Mouse (Mus musculus): ENCODE data around the gene Rab3a. TPM values are rescaled to one million over a fixed set of nuclear protein-coding genes. Genes with fewer than 3 reads are reported as not detected.

Rab3a gene
- total RNA-seq (2023), result 1 to 10 TPM; 2.6 to 3.0 TPM

DNA sequence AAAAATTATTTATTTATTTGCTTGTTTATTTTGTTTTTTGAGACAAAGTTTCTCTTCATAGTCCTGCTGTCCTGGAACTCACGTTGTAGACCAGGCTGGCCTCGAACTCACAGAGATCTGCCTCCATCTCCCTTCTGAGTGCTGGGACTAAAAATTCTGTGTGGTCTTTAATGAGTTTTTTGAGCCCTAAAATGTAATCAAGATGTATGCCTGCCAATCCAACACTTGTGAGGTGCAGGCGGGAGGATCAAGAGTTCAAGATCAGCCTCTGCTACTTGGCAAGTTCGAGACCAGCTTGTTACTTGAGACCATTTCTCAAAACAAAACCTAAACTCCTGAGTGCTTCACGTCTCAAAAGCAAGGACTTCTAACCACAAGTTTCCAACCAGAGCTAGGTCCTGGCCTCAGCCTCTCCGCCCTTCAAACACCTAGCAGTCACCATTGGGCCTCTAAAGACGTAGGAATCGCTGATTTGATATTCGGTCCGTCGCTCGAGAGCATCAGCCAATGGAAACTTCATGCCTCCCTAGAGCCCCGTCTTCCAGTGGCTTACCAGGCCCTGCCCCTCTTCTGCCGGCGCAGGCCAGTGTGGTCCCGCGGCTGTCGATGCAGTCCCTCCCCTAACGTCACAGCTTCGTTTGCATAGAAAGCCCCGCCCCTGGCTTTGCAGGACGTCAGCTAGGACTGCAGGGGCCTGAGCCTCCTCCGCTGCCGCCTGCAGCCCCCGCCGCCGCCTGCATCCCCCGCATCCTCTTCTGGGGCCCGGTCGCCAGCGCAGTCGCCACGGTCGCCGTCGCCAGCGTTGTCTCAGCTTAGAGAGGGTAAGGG, at the start of gene Rab3a:
Gene Rab3a (plus strand): TSS at position 637 of the 828 bp plus-strand sequence.

DNA sequence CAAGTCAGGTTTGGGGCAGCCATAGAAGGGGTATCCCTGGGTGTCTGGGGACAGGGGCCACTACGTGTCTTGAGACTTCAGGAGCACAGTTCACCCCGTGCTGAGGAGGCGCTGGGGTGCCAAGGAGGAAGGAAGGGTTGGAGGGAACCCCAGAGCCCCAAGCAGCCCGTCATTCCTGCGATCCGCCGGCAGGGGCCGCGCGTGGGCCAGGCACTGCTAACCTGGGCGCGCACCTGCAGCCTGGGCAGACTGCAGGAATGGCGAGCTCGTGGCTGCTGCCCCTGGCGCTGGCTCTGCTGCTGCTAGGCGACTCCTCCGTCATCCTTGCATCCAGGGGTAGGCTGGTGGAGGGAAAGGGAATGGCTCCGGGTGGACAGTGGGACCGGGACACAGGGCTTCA, 36.2 kb upstream of the Rab3a start, which contains the start of gene Gm3336:
Gene Gm3336 (plus strand): TSS at position 247 of the 400 bp plus-strand sequence.

DNA sequence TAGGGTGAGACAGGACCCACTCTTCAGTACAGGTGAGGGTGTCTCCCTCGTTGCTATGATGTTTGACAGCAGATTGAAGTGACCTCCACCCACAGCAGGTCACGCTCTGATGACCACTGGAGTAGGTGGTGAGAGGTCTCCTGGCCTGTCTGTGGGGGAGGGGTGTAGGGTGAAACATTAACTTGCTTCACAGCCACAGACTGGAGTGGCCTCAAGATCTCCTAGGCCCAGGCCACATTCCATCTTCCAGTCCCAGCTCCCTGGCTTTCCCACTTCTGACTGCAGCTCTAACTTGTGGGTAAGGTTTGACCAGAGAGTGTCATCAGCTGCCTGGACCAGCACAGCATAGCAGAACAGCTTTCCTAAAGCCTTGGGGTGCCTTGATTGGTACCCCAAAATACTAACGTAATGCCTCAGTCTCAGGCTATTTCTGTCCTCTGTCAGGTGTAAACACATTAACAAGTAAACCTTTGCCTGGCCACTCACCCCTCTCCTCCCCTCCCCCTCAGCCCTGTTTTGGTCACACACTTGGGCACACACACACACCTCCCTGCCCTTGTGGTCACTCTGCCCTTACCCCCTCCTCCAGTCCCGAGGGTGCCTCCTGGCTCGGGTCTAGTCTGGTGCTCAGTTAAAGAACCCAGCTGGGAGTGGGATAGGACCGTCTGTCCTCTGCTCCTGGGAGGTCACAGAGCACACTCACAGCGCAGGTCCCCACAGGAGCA, 30.8 kb upstream of the Rab3a start, which contains the start of gene Pde4c:
Gene Pde4c (plus strand): TSS at position 235 of the 725 bp plus-strand sequence.

GRCm38 (mm10) chr8:70760775-70761406, 6.4 kb downstream of the Rab3a start, which contains the start of gene Mpv17l2:
Gene Mpv17l2 (minus strand): TSS chr8:70760946.

GRCm38 (mm10) chr8:70776496-70777444, 22.3 kb downstream of the Rab3a start, which contains the start of gene Pik3r2:
Gene Pik3r2 (minus strand): TSS chr8:70776713.

GRCm38 (mm10) chr8:70804481-70805206, 50.2 kb downstream of the Rab3a start, which contains the start of gene Mast3:
Gene Mast3 (minus strand): TSS chr8:70805054.

GRCm38 (mm10) chr8:70808239-70808638, 53.8 kb downstream of the Rab3a start, which contains the start of gene Il12rb1:
Gene Il12rb1 (plus strand): TSS chr8:70808449.

Other genes starting within 250 kb of the Rab3a start
- gene Rex1bd, start 247.9 kb upstream of the Rab3a start, total RNA-seq (2023), result 10 to 100 TPM; 38.6 to 39.3 TPM
- 1,000 to 10,000 TPM; 1,032 to 1,222 TPM for gene Uba52, start 243.9 kb upstream of the Rab3a start, total RNA-seq (2023)
- gene Fkbp8, start 227.0 kb upstream of the Rab3a start, total RNA-seq (2023), result 100 to 1,000 TPM; 181 to 184 TPM
- gene Kxd1, start 226.7 kb upstream of the Rab3a start, total RNA-seq (2023), result 10 to 100 TPM; 38.1 to 38.4 TPM
- 10 to 100 TPM; 32.2 to 37.9 TPM for gene Ell, start 215.2 kb upstream of the Rab3a start, total RNA-seq (2023)
- gene Isyna1, start 160.3 kb upstream of the Rab3a start, total RNA-seq (2023), result 10 to 100 TPM; 29.5 to 40.1 TPM
- gene Ssbp4, start 145.8 kb upstream of the Rab3a start, total RNA-seq (2023), result 10 to 100 TPM; 60.1 to 77.7 TPM
- gene Lrrc25, start 138.5 kb upstream of the Rab3a start, total RNA-seq (2023), result 10 to 100 TPM; 65.7 to 79.1 TPM
- gene Gdf15, start 122.2 kb upstream of the Rab3a start, total RNA-seq (2023), result under 1 TPM; 0.49 to 0.90 TPM
- 1 to 10 TPM; 3.6 to 5.1 TPM for gene Pgpep1, start 94.3 kb upstream of the Rab3a start, total RNA-seq (2023)
- 10 to 100 TPM; 40.7 to 61.6 TPM for gene Lsm4, start 81.4 kb upstream of the Rab3a start, total RNA-seq (2023)
- gene Jund, start 55.7 kb upstream of the Rab3a start, total RNA-seq (2023), result 1,000 to 10,000 TPM in 1 of 2 experiments, 100 to 1,000 TPM in 1; 926 to 1,259 TPM
- gene Iqcn, start 51.2 kb upstream of the Rab3a start, total RNA-seq (2023), result 1 to 10 TPM; 7.5 to 9.1 TPM
- under 1 TPM in 1 of 2 experiments, not detected in 1; 0.64 TPM for gene Gm3336, start 36.1 kb upstream of the Rab3a start, total RNA-seq (2023)
- under 1 TPM; 0.31 to 0.50 TPM for gene Pde4c, start 31.0 kb upstream of the Rab3a start, total RNA-seq (2023)
- gene Mpv17l2, start 6.3 kb downstream of the Rab3a start, total RNA-seq (2023), result 10 to 100 TPM; 20.1 to 25.7 TPM
- 10 to 100 TPM; 18.6 to 20.8 TPM for gene Pik3r2, start 22.0 kb downstream of the Rab3a start, total RNA-seq (2023)
- 100 to 1,000 TPM; 167 to 179 TPM for gene Mast3, start 50.4 kb downstream of the Rab3a start, total RNA-seq (2023)
- gene Il12rb1, start 53.8 kb downstream of the Rab3a start, total RNA-seq (2023), result under 1 TPM; 0.42 to 0.57 TPM
- 10 to 100 TPM; 16.6 to 20.4 TPM for gene Arrdc2, start 85.0 kb downstream of the Rab3a start, total RNA-seq (2023)
- not detected for gene Kcnn1, start 108.6 kb downstream of the Rab3a start, total RNA-seq (2023)
- gene Ccdc124, start 119.3 kb downstream of the Rab3a start, total RNA-seq (2023), result 10 to 100 TPM; 35.2 to 37.0 TPM
- not detected for gene Slc5a5, start 138.1 kb downstream of the Rab3a start, total RNA-seq (2023)
- gene Rpl18a, start 142.7 kb downstream of the Rab3a start, total RNA-seq (2023), result 1,000 to 10,000 TPM; 1,354 to 1,486 TPM
- gene Map1s, start 151.3 kb downstream of the Rab3a start, total RNA-seq (2023), result 10 to 100 TPM; 31.6 to 32.4 TPM